Mouse (Mus musculus): ENCODE results near the gene Cdyl2. TPM values are rescaled to one million over a fixed set of nuclear protein-coding genes. Genes with fewer than 3 reads are reported as not detected.

Cdyl2 gene
- polyA plus RNA-seq, 3 experiments from 2014 or later = 7.8 to 21.9 (median 14.5) TPM

- no peak for ATAC-seq
These were observed 111.4 kb downstream of the Cdyl2 start for GRCm38 (mm10) chr8:116621158-116621961.

GRCm38 (mm10) chr8:116619686-116620320 is 113.0 kb downstream of the Cdyl2 start:
- no peak for ATAC-seq

- no peak for ATAC-seq
These were observed 113.6 kb downstream of the Cdyl2 start for GRCm38 (mm10) chr8:116619221-116619620.

- peak; percentile 57 for ATAC-seq
These were observed 114.0 kb downstream of the Cdyl2 start for GRCm38 (mm10) chr8:116618797-116619196.

- ATAC-seq = no peak
These were observed 114.9 kb downstream of the Cdyl2 start for GRCm38 (mm10) chr8:116617891-116618290.

GRCm38 (mm10) chr8:116616369-116616768 is 116.4 kb downstream of the Cdyl2 start:
- ATAC-seq = no peak

GRCm38 (mm10) chr8:116614901-116615300 is 117.9 kb downstream of the Cdyl2 start:
- ATAC-seq = no peak

GRCm38 (mm10) chr8:116606171-116606570 is 126.6 kb downstream of the Cdyl2 start:
- ATAC-seq = no peak

- ATAC-seq = no peak
These were observed 130.0 kb downstream of the Cdyl2 start for GRCm38 (mm10) chr8:116602806-116603205.

- ATAC-seq = no peak
These were observed 133.1 kb downstream of the Cdyl2 start for GRCm38 (mm10) chr8:116599728-116600127.

- ATAC-seq = peak; percentile 33
These were observed 141.6 kb downstream of the Cdyl2 start for GRCm38 (mm10) chr8:116591226-116591625.

- ATAC-seq = peak; percentile 48
These were observed 142.2 kb downstream of the Cdyl2 start for GRCm38 (mm10) chr8:116590546-116590945.

GRCm38 (mm10) chr8:116590106-116590505 is 142.7 kb downstream of the Cdyl2 start:
- peak; percentile 14 for ATAC-seq

GRCm38 (mm10) chr8:116587616-116588468 is 144.9 kb downstream of the Cdyl2 start:
- peak; percentile 78 for ATAC-seq

- no peak for ATAC-seq
These were observed 151.3 kb downstream of the Cdyl2 start for GRCm38 (mm10) chr8:116581318-116582019.

- ATAC-seq = no peak
These were observed 156.1 kb downstream of the Cdyl2 start for GRCm38 (mm10) chr8:116576732-116577131.

GRCm38 (mm10) chr8:116573085-116573484 is 159.7 kb downstream of the Cdyl2 start:
- ATAC-seq = no peak

GRCm38 (mm10) chr8:116552778-116553177 is 180.0 kb downstream of the Cdyl2 start:
- no peak for ATAC-seq

GRCm38 (mm10) chr8:116552255-116552654 is 180.5 kb downstream of the Cdyl2 start:
- ATAC-seq = peak; percentile 44

GRCm38 (mm10) chr8:116543366-116543765 is 189.4 kb downstream of the Cdyl2 start:
- no peak for ATAC-seq

GRCm38 (mm10) chr8:116542842-116543241 is 189.9 kb downstream of the Cdyl2 start:
- ATAC-seq = no peak

GRCm38 (mm10) chr8:116540136-116540535 is 192.7 kb downstream of the Cdyl2 start:
- ATAC-seq = no peak
